Mouse (Mus musculus) cortical plate, adult 2 months (tissue): ENCODE results near the gene Msi2.

Experiments
- CTCF ChIP-seq: fragments of 200-500 bp; IDR thresholded peaks from 2 replicates; pipeline ENCODE4 v1.5.1; 2011; ENCODE audit warnings: mild to moderate bottlenecking, control low read depth, low read length; ENCODE audit not compliant: insufficient read depth; ENCODE audit errors: extremely low read depth
- POLR2A ChIP-seq: fragments of 200-500 bp; IDR thresholded peaks from 2 replicates; pipeline ENCODE4 v1.6.1; 2011; ENCODE audit warnings: mild to moderate bottlenecking, low read length, control low read depth; ENCODE audit not compliant: insufficient read depth; ENCODE audit errors: extremely low read depth

DNA sequence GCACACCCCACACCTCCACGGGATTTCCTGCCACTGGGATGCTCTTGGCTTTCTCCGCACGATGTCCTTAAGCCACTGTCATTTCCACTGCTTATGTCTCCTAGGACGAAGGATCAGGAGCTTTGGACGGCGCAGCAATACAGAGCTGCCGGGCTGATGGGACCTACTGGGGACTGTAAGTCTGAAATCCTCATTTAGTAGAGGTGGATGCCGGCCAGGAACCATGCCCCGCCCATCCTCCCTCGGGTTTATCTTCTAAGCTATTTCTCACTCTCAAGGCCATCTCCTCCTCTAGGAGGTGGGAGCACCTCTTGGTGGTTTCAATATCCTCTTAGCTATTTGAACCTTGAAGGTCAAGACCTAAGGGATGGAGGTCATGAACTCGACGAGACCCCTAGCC, 362.3 kb downstream of the Msi2 start:
- TF ChIP-seq CTCF (no peak), POLR2A (no peak)
